Mouse (Mus musculus): Measurements from ENCODE around the gene Synj1. TPM values are rescaled to one million over a fixed set of nuclear protein-coding genes. Genes with fewer than 3 reads are reported as not detected.

Gene Synj1
- polyA plus RNA-seq, 1 experiment from 2014 or later: 52.8 TPM

DNA sequence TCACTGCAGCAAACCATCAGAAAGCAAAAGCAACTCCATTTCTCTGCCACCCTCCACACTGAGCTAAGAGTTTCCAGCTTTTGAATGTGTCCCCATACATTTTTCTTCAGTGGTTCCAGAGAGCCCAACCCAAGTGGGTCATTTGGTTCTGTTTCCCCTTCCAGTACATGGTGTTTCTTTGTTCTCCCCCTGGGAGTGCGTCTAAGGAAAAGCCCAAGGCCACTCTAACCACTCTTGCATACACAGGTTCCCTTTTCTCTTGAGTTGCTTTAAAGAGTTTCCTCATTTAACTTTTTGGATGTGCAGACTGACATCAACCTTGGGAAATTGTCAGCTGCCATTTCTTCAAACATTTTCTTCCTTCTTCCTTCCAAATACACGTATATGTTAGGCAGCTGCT is 10.0 kb downstream of the Synj1 start:
- whole genome bisulfite sequencing: 95% methylated on average over 2 of the region's 2 CpGs
- Histone ChIP-seq H3K4me1 (replicated peaks) (peaks cover 5% of the 10 kb centered on the region; the same call in 1 of the 2 replicates), H3K27me3 (no peaks in the 10 kb centered on the region), H3K27ac (replicated peaks) (no peak overlapping the region), H3K36me3 (no peaks in the 10 kb centered on the region), H3K4me2 (no peak overlapping the region), H3K4me3 (no peak overlapping the region), H3K9ac (no peak overlapping the region), H3K9me3 (no peaks in the 10 kb centered on the region)
- no peak for ATAC-seq (ENCODE audit: low FRiP score, low read depth)

GRCm38 (mm10) chr16:90999827-91000226 is 11.3 kb downstream of the Synj1 start:
- H3K36me3 ChIP-seq: no peaks in the 10 kb centered on the region
- H3K9ac ChIP-seq: no peak overlapping the region
- no peak overlapping the region for H3K27ac ChIP-seq (replicated peaks)
- WGBS: 44% methylated on average over 4 of the region's 4 CpGs
- no peak for ATAC-seq (ENCODE audit: low FRiP score, low read depth)
- H3K27me3 ChIP-seq: no peaks in the 10 kb centered on the region
- H3K4me1 ChIP-seq (replicated peaks): peaks cover 8% of the 10 kb centered on the region; the same call in 1 of the 2 replicates
- no peak overlapping the region for H3K4me3 ChIP-seq
- no peak overlapping the region for H3K4me2 ChIP-seq
- H3K9me3 ChIP-seq: no peaks in the 10 kb centered on the region

DNA sequence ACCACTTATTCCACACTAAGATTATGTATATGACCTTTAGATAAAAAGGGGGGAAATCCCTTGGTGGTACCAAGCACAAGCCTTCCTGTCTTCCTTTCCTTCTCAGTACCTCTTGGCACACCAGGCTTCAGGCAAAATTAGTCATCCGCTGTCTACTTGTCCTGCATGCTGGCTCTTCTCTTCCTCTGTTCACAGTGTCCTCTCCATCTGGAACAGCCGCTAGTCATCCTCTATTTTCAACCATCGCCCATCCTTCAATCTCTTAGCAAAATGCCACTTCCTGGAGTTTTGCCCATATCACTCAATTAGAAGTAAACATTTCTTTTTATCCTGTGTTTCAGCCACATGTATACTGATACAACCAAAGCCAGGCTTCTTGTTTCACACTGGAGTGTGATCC is 13.3 kb downstream of the Synj1 start:
- 90% methylated on average over 3 of the region's 3 CpGs for WGBS

DNA sequence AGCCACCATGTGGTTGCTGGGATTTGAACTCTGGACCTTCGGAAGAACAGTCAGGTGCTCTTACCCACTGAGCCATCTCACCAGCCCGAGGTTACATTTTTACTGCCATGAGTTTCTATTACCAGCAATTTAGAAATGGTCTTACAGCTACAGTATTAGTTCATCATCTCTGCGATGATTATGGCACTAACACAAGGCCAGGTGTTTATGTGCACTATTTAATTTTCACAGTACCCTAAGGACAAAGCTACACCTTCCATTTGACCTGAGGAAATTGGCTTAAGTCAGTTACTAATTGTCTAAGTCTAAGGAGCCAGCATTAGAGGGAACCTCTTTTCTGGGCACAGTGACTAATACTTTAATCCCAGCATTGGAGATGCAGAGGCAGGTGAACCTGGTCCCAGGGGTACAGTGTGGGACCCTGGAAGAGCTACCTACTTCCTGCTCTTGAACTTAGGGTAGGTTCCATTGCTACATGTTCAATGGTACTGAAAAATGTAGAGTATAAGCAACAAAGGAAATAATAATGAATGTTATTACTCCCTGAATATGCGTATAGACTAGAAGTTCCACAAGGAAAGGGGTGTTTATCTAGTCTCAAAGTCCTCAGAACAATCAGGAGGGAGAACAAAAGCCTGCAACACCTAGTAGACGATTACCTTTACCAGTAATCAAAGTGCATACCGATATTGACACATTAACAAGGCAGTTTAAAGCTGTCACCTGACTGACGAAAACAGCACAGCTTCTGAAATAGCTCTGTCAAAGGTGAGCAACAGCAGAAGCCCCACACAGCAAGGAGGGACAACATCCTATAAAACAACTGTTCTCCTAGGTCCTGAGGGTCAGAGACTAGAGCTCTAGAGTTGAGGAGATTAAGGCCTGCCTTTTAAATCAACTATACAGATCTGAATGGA is 14.5 kb downstream of the Synj1 start:
- no peaks in the 10 kb centered on the region for H3K9me3 ChIP-seq
- no peak overlapping the region for H3K4me2 ChIP-seq
- WGBS: 89% methylated on average over 7 of the region's 7 CpGs
- no peaks in the 10 kb centered on the region for H3K27me3 ChIP-seq
- peaks cover 8% of the 10 kb centered on the region; the same call in 1 of the 2 replicates for H3K36me3 ChIP-seq
- no peak for ATAC-seq (ENCODE audit: low FRiP score, low read depth)
- no peak overlapping the region for H3K4me3 ChIP-seq
- peaks cover 8% of the 10 kb centered on the region; the same call in 1 of the 2 replicates for H3K4me1 ChIP-seq (replicated peaks)
- H3K27ac ChIP-seq (replicated peaks): no peak overlapping the region
- H3K9ac ChIP-seq: no peak overlapping the region

More for the DNA sequence above, 13.3 kb downstream of the Synj1 start:
- Histone ChIP-seq H3K4me2 (no peak overlapping the region), H3K36me3 (peaks cover 6% of the 10 kb centered on the region; the same call in 1 of the 2 replicates), H3K27me3 (no peaks in the 10 kb centered on the region), H3K4me1 (replicated peaks) (peaks cover 8% of the 10 kb centered on the region; the same call in 1 of the 2 replicates), H3K9ac (no peak overlapping the region), H3K4me3 (no peak overlapping the region), H3K9me3 (no peaks in the 10 kb centered on the region), H3K27ac (replicated peaks) (no peak overlapping the region)
- ATAC-seq (ENCODE audit: low FRiP score, low read depth): no peak

GRCm38 (mm10) chr16:90995498-90995897 is 15.6 kb downstream of the Synj1 start:
- H3K27ac ChIP-seq (replicated peaks): no peak overlapping the region
- H3K9me3 ChIP-seq: no peaks in the 10 kb centered on the region
- H3K4me1 ChIP-seq (replicated peaks): peaks cover 8% of the 10 kb centered on the region; the same call in 1 of the 2 replicates
- no peak overlapping the region for H3K4me3 ChIP-seq
- WGBS: 73% methylated on average over 5 of the region's 5 CpGs
- no peak overlapping the region for H3K4me2 ChIP-seq
- no peak for ATAC-seq (ENCODE audit: low FRiP score, low read depth)
- peaks cover 17% of the 10 kb centered on the region; the same call in 1 of the 2 replicates for H3K36me3 ChIP-seq
- no peaks in the 10 kb centered on the region for H3K27me3 ChIP-seq
- H3K9ac ChIP-seq: no peak overlapping the region

GRCm38 (mm10) chr16:90995023-90995422 is 16.1 kb downstream of the Synj1 start:
- H3K27me3 ChIP-seq: no peaks in the 10 kb centered on the region
- H3K36me3 ChIP-seq: peaks cover 21% of the 10 kb centered on the region; the same call in 1 of the 2 replicates
- peaks cover 8% of the 10 kb centered on the region; the same call in 1 of the 2 replicates for H3K4me1 ChIP-seq (replicated peaks)
- no peaks in the 10 kb centered on the region for H3K9me3 ChIP-seq
- H3K4me3 ChIP-seq: no peak overlapping the region
- no peak overlapping the region for H3K9ac ChIP-seq
- no peak overlapping the region for H3K4me2 ChIP-seq
- no peak overlapping the region for H3K27ac ChIP-seq (replicated peaks)
- ATAC-seq (ENCODE audit: low FRiP score, low read depth): no peak
- 82% methylated on average over 4 of the region's 4 CpGs for WGBS

GRCm38 (mm10) chr16:90989162-90989561 is 21.9 kb downstream of the Synj1 start:
- Histone ChIP-seq H3K27me3 (no peaks in the 10 kb centered on the region), H3K4me2 (no peak overlapping the region), H3K9me3 (no peaks in the 10 kb centered on the region), H3K4me3 (no peak overlapping the region), H3K36me3 (peaks cover 27% of the 10 kb centered on the region), H3K4me1 (replicated peaks) (no peaks in the 10 kb centered on the region), H3K27ac (replicated peaks) (no peak overlapping the region), H3K9ac (no peak overlapping the region)
- WGBS: 96% methylated on average over 8 of the region's 8 CpGs
- ATAC-seq (ENCODE audit: low FRiP score, low read depth): no peak

DNA sequence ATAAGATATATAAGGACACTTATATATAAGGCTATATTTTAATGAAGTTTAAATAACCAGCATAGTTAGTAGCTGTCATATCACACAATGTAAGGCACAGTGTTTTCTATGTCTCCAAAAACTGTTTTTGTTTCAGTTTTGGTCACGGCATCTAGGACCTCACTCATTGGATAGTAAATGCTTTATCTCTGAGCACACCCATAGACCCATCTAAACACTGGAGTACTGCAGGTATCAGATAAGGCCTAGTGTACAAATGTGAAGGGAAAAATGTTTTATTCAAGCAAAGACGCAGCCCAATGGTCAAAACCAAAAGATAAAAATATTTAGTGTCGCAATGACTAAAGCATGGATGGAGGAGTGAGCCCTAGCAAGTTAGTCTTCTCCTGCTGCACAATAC is 22.4 kb downstream of the Synj1 start:
- no peak for ATAC-seq (ENCODE audit: low FRiP score, low read depth)
- WGBS: 92% methylated on average over 3 of the region's 3 CpGs

GRCm38 (mm10) chr16:90988039-90988438 is 23.1 kb downstream of the Synj1 start:
- ATAC-seq (ENCODE audit: low FRiP score, low read depth): no peak
- Histone ChIP-seq H3K27ac (replicated peaks) (no peak overlapping the region), H3K9me3 (no peaks in the 10 kb centered on the region), H3K27me3 (no peaks in the 10 kb centered on the region), H3K4me2 (no peak overlapping the region), H3K4me3 (no peak overlapping the region), H3K4me1 (replicated peaks) (no peaks in the 10 kb centered on the region), H3K9ac (no peak overlapping the region), H3K36me3 (peaks cover 23% of the 10 kb centered on the region)
- WGBS: 93% methylated on average over 8 of the region's 8 CpGs

More for the DNA sequence above, 22.4 kb downstream of the Synj1 start:
- no peaks in the 10 kb centered on the region for H3K9me3 ChIP-seq
- no peak overlapping the region for H3K4me2 ChIP-seq
- no peak overlapping the region for H3K27ac ChIP-seq (replicated peaks)
- H3K4me1 ChIP-seq (replicated peaks): no peaks in the 10 kb centered on the region
- peaks cover 27% of the 10 kb centered on the region for H3K36me3 ChIP-seq
- H3K4me3 ChIP-seq: no peak overlapping the region
- no peak overlapping the region for H3K9ac ChIP-seq
- no peaks in the 10 kb centered on the region for H3K27me3 ChIP-seq

GRCm38 (mm10) chr16:90971004-90971403 is 40.1 kb downstream of the Synj1 start:
- Histone ChIP-seq H3K27ac (replicated peaks) (no peak overlapping the region), H3K9me3 (no peaks in the 10 kb centered on the region), H3K9ac (no peak overlapping the region), H3K36me3 (peaks cover 39% of the 10 kb centered on the region), H3K4me3 (no peak overlapping the region), H3K4me1 (replicated peaks) (no peaks in the 10 kb centered on the region), H3K27me3 (no peaks in the 10 kb centered on the region), H3K4me2 (no peak overlapping the region)
- 93% methylated on average over 6 of the region's 6 CpGs for WGBS
- ATAC-seq (ENCODE audit: low FRiP score, low read depth): no peak

DNA sequence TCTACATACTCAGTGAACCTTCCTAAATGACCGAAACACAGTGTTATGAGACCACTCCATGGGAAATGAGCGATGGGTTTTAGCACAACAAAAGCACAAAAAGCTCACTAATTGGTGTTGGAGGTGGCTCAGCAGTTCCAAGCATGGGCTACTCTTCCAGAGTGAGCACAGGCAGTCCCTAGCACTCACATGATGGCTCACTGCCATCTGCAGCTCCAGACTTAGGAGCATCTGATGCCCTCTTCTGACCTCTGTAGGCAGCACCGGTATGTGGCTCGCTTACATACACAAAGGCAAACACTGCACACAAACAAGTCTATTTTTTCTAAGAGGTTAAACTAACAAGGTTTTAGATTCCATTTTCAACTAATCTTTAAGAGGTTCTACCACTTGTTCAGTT is 44.9 kb downstream of the Synj1 start:
- Histone ChIP-seq H3K4me3 (no peak overlapping the region), H3K9me3 (no peaks in the 10 kb centered on the region), H3K9ac (no peak overlapping the region), H3K27ac (replicated peaks) (no peak overlapping the region), H3K4me1 (replicated peaks) (no peaks in the 10 kb centered on the region), H3K36me3 (peaks cover 57% of the 10 kb centered on the region), H3K27me3 (no peaks in the 10 kb centered on the region), H3K4me2 (no peak overlapping the region)
- 87% methylated on average over 4 of the region's 4 CpGs for WGBS
- ATAC-seq (ENCODE audit: low FRiP score, low read depth): no peak

DNA sequence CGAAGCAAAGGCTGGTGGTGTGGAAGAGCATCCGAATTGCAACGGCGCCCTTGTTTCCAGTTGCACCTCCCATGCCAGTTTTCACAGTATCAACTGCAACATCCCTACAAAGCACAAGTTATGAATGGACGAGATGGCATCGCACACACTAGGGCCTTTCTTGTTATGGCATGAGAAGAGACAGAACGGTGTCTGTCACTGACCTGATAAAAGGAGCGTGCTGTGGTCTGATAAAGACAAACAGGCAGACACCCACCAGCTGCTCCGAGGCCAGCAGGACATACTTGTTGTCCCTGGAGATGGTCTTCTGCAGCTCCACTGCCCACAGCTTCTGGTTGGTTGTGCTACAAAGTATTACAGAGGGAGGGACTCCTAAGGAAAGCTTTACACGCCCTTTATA is 46.8 kb downstream of the Synj1 start:
- no peak overlapping the region for H3K9ac ChIP-seq
- H3K4me2 ChIP-seq: no peak overlapping the region
- ATAC-seq (ENCODE audit: low FRiP score, low read depth): no peak
- no peak overlapping the region for H3K4me3 ChIP-seq
- no peaks in the 10 kb centered on the region for H3K9me3 ChIP-seq
- no peaks in the 10 kb centered on the region for H3K4me1 ChIP-seq (replicated peaks)
- WGBS: 90% methylated on average over 10 of the region's 10 CpGs
- no peaks in the 10 kb centered on the region for H3K27me3 ChIP-seq
- H3K36me3 ChIP-seq: peaks cover 59% of the 10 kb centered on the region
- no peak overlapping the region for H3K27ac ChIP-seq (replicated peaks)

Data from hindbrain, embryonic 15.5 days (tissue).